Mouse (Mus musculus) stomach, postnatal 0 days (tissue): ENCODE results near the gene Gnai2.

Experiments
- CTCF ChIP-seq: IDR thresholded peaks from 2 replicates; pipeline ENCODE4 v1.5.1; 2016; ENCODE audit warnings: antibody characterized with exemption, low read depth, mild to moderate bottlenecking, moderate library complexity
- EP300 ChIP-seq: optimal IDR thresholded peaks from 2 replicates; pipeline ENCODE3; 2016; ENCODE audit warnings: antibody characterized with exemption

- TF ChIP-seq EP300 (no peak), CTCF (peak; percentile 29; the same call in 1 of the 2 replicates)
These were observed 45.0 kb downstream of the Gnai2 start for GRCm38 (mm10) chr9:107590058-107590772.
